Mouse (Mus musculus) E14TG2a.4 (cell line): ENCODE measurements at regions not wholly inside any gene's neighbourhood (a gene's known extent, or its start where the extent isn't known, plus 50 kb on each side); places are given as distances from the start of the nearest gene placed in this dataset.

ENCODE experiments used
- CTCF ChIP-seq: conservative IDR thresholded peaks from 2 replicates; pipeline ENCODE4 v1.5.1; 2014; ENCODE audit warnings: low read length
- POU5F1 ChIP-seq: IDR thresholded peaks from 2 replicates; pipeline ENCODE4 v1.6.1; 2014; ENCODE audit warnings: low read length, borderline replicate concordance

GRCm38 (mm10) chr8:42144220-42144619 is 727.3 kb upstream of the Frg1 start:
- TF ChIP-seq CTCF (no peak), POU5F1 (no peak)
